Mouse (Mus musculus) spleen, postnatal 14 days (tissue): ENCODE data around the gene Prdm15.

Source experiments
- DNase-seq, 2 experiments: peaks; one replicate each; pipeline ENCODE4 v3.0.0; 2021 to 2022; ENCODE audit warnings: low spot score in 2 of 2

Prdm15 gene

DNA sequence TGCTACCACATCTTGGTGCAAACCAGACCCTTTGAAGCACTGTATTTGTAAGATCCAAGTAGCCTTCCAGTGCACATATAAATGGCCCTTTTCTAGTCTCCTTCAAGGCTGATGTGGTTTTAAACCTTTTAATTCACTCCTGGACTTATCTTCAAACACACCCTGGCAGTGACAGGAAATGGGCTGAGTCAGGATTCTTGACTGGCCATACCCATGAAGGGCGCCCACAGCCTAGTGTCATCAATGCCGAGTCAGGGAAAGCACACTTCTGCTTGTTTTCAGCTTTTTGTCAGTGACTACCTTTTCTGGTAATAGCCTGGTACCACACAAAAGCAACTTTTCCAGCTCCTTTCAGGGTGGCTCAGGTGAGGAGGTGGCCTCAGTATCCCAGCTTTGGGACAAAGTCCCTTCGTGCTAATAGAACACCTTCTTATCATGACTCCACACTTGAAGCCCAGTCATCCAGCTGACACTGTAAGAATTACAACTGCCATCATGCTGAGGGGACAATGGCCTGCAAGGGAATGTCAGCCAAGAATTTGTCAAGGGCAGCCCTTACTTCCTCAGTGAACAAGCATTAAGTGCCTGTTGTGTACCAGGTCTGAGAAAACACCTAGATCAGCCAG lies 99.2 kb downstream of the Prdm15 start:
- DNase-seq = no peak

DNA sequence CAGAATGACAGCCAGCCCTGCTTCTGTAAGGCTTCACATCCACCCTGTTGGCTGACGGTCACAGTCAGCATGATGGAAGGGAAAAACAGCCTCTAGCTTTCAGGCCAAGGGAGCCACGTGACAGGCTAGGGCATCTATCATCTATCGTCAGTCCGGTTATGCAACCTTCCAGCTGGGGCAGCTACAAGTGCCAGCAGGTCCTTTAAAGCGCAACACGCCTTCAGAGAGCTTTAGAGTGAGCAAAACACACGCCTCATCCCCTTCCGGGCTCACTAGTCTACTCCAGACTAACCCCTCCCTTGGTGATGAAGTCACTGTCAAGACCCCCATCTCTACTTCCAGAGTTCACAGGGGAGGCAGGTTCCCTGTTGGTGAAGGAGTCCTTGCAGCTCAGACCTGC lies 99.8 kb downstream of the Prdm15 start:
- no peak for DNase-seq

DNA sequence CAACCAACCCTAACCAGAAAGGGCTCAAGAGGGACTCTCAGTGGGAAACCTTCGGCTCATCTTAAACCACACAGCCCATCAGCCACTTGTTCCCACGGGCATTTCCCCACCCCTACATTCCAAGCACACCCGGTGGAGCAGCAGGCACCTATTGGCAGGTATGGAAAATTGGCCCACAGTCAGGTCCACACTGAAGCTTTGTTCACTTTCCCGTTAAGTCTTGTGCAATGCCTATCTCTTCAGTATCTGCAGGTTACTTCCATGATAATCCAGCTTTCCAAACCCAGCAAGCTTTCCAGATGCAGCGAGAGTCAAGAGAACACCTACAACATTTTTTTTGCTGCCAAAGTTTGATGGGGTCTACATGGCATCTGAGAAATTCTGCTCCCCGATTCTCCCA lies 103.2 kb downstream of the Prdm15 start:
- DNase-seq = no peak
